Mouse (Mus musculus) kidney, embryonic 15.5 days (tissue): Measurements from ENCODE around the gene Fgfr2. TPM values are rescaled to one million over a fixed set of nuclear protein-coding genes. Genes with fewer than 3 reads are reported as not detected.

Source experiments
- ATAC-seq: fragments of 200-750 bp; cut with Nextera tagmentation; replicated peaks from 2 replicates; pipeline ENCODE4 v1.8.0; 2017; ENCODE audit warnings: moderate TSS enrichment; ENCODE audit not compliant: low FRiP score
- H3K27ac ChIP-seq: fragments of 300-500 bp; sonication (generic); 2 replicates; pipeline ENCODE4 v1.5.1; 2015; ENCODE audit warnings: mild to moderate bottlenecking, inconsistent platforms
- H3K27me3 ChIP-seq: fragments of 300-500 bp; sonication (generic); 2 replicates; pipeline ENCODE4 v1.6.1; 2015; ENCODE audit warnings: inconsistent platforms
- H3K36me3 ChIP-seq: fragments of 300-500 bp; sonication (generic); 2 replicates; pipeline ENCODE4 v1.6.1; 2015; ENCODE audit warnings: inconsistent platforms
- H3K4me1 ChIP-seq: fragments of 300-500 bp; sonication (generic); 2 replicates; pipeline ENCODE4 v1.6.1; 2015; ENCODE audit warnings: inconsistent platforms
- H3K4me2 ChIP-seq: fragments of 300-500 bp; sonication (generic); 2 replicates; pipeline ENCODE4 v1.6.1; 2015; ENCODE audit warnings: moderate library complexity, mild to moderate bottlenecking, inconsistent platforms
- H3K4me3 ChIP-seq: fragments of 300-500 bp; sonication (generic); replicated peaks from 2 replicates; pipeline ENCODE4 v1.5.1; 2015; ENCODE audit warnings: mild to moderate bottlenecking, inconsistent platforms
- H3K9ac ChIP-seq: fragments of 300-500 bp; sonication (generic); 2 replicates; pipeline ENCODE4 v1.6.1; 2015; ENCODE audit warnings: mild to moderate bottlenecking, inconsistent platforms
- H3K9me3 ChIP-seq: fragments of 300-500 bp; sonication (generic); replicated peaks from 2 replicates; pipeline ENCODE4 v1.6.1; 2016; ENCODE audit warnings: inconsistent platforms
- WGBS: fragments of 180-500 bp; shearing (Covaris S2); methylation state at CpG from one replicate; pipeline ENCODE4 v1.1.7; 2015; ENCODE audit warnings: mixed read lengths; 5-methylcytosine and 5-hydroxymethylcytosine counted together
- polyA plus RNA-seq: library from polyadenylated mRNA; unstranded; fragments of >200 nt; fragmentation: Nextera tagmentation; extraction: Ambion mirVana; gene quantifications from 2 replicates; pipeline ENCODE4 v1.2.1, GENCODE M21; 2015

Fgfr2 gene
- polyA plus RNA-seq, 1 experiment from 2014 or later: 104 TPM

DNA sequence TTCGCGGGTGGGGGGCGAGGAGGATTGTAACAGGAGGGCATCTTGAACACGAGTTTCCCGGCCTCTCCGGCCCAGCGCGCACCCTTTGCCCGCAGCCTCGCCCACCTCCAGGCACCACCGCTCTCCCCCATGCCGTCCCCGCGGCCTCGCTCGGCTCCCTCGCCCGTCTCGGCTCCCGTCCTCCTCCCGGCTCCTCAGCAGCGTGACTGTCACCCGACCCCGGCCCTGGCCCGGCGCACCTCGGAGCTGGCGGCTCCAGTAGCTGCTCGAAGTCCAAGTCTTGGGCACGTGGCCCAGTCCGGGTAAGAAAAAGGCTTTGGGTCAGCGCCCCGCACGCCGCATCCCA, 1760.9 kb downstream of the Fgfr2 start:
- H3K4me3 ChIP-seq: peak overlapping the region; percentile 83
- H3K9ac ChIP-seq: peak overlapping the region; percentile 86
- H3K27me3 ChIP-seq: 0 out of 2 replicates have a peak, but pooled peaks cover 3% of the 10 kb centered on the region
- peak; percentile 86 for ATAC-seq
- peaks cover 22% of the 10 kb centered on the region for H3K4me1 ChIP-seq
- peaks cover 29% of the 10 kb centered on the region for H3K36me3 ChIP-seq
- peak overlapping the region; percentile 79 for H3K4me2 ChIP-seq
- WGBS: 1% methylated on average over 35 of the region's 35 CpGs
- no peaks in the 10 kb centered on the region for H3K9me3 ChIP-seq
- H3K27ac ChIP-seq: peak overlapping the region; percentile 96

DNA sequence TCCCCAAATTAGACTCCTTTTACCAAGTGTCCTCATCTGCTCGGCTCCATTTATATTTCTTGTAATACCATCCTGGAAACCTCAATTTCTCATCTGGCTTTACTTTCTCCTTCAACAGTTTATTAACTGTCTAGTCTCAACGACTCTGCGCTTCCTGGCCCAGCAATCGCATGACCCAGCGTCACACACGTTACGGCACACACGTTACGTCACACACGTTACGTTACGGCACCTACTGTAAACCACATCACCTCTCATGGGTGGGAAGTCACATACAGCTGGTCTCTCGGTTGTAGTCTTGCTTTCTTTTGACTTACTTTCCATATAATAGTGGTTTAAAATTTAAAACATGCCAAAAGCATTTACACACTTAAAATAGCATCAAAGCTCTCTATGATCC, 1767.0 kb downstream of the Fgfr2 start:
- no peak overlapping the region for H3K9ac ChIP-seq
- H3K27me3 ChIP-seq: no peaks in the 10 kb centered on the region
- H3K9me3 ChIP-seq: no peaks in the 10 kb centered on the region
- H3K27ac ChIP-seq: no peak overlapping the region
- H3K4me2 ChIP-seq: no peak overlapping the region
- WGBS: 92% methylated on average over 13 of the region's 13 CpGs
- H3K4me1 ChIP-seq: peaks cover 3% of the 10 kb centered on the region; the same call in 1 of the 2 replicates
- H3K4me3 ChIP-seq: no peak overlapping the region
- ATAC-seq: no peak
- peaks cover 73% of the 10 kb centered on the region for H3K36me3 ChIP-seq

GRCm38 (mm10) chr7:131345856-131346541, 1777.2 kb downstream of the Fgfr2 start:
- Histone ChIP-seq H3K27ac (no peak overlapping the region), H3K36me3 (peaks cover 76% of the 10 kb centered on the region), H3K9ac (no peak overlapping the region), H3K4me1 (no peaks in the 10 kb centered on the region), H3K9me3 (no peaks in the 10 kb centered on the region), H3K4me2 (no peak overlapping the region), H3K27me3 (no peaks in the 10 kb centered on the region), H3K4me3 (no peak overlapping the region)
- 87% methylated on average over 7 of the region's 7 CpGs for WGBS
- no peak for ATAC-seq

GRCm38 (mm10) chr7:131337502-131338068, 1785.6 kb downstream of the Fgfr2 start:
- WGBS: 65% methylated on average over 8 of the region's 8 CpGs
- no peak overlapping the region for H3K27ac ChIP-seq
- no peaks in the 10 kb centered on the region for H3K4me1 ChIP-seq
- H3K4me2 ChIP-seq: no peak overlapping the region
- no peak overlapping the region for H3K4me3 ChIP-seq
- H3K36me3 ChIP-seq: peaks cover 38% of the 10 kb centered on the region
- H3K9ac ChIP-seq: no peak overlapping the region
- no peak for ATAC-seq
- no peaks in the 10 kb centered on the region for H3K27me3 ChIP-seq
- no peaks in the 10 kb centered on the region for H3K9me3 ChIP-seq

GRCm38 (mm10) chr7:131333564-131333963, 1789.6 kb downstream of the Fgfr2 start, which contains the start of gene Fam24a:
TSS of gene Fam24a (plus strand) at chr7:131333864.
- ATAC-seq: no peak
- Histone ChIP-seq H3K4me2 (no peak within 1 kb of the TSS), H3K4me1 (no peaks in the 10 kb centered on the region), H3K9ac (no peak within 1 kb of the TSS), H3K9me3 (no peaks in the 10 kb centered on the region), H3K27ac (no peak within 1 kb of the TSS), H3K36me3 (0 out of 2 replicates have a peak, but pooled peaks cover 4% of the 10 kb centered on the region), H3K4me3 (no peak within 1 kb of the TSS), H3K27me3 (no peaks in the 10 kb centered on the region)
- 43% methylated on average over 1 of the region's 1 CpGs for WGBS

- Histone ChIP-seq H3K4me1 (no peaks in the 10 kb centered on the region), H3K9me3 (no peaks in the 10 kb centered on the region), H3K36me3 (no peaks in the 10 kb centered on the region), H3K27me3 (no peaks in the 10 kb centered on the region), H3K27ac (no peak overlapping the region), H3K9ac (no peak overlapping the region), H3K4me3 (no peak overlapping the region), H3K4me2 (no peak overlapping the region)
- no peak for ATAC-seq
- WGBS: 73% methylated on average over 2 of the region's 2 CpGs
Observed at GRCm38 (mm10) chr7:131331688-131332087, 1791.5 kb downstream of the Fgfr2 start.

DNA sequence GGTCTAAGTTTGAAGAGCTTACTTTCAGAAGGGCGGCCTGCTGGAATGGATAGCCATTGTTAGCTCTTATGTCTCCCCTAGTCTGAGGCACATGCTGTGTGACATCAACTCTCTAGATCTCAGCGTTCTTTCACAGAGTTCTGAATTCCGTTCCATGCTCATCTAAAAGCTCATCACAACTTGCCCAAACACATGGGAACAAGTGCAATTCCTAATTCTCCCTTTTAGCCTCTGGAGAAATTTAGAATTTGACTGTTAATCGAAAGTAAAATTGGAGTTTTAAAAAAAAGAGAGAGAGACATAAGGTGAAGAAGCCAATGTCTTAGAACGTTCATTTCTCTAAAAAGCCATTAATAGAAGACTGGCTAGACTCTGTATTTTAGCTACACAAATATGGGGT, 1793.7 kb downstream of the Fgfr2 start, which contains the start of gene Fam24b:
Gene Fam24b, minus strand, starts transcription at position 101 of the 400 bp plus-strand sequence.
- H3K36me3 ChIP-seq: no peaks in the 10 kb centered on the region
- 92% methylated on average over 5 of the region's 5 CpGs for WGBS
- no peak for ATAC-seq
- no peaks in the 10 kb centered on the region for H3K27me3 ChIP-seq
- no peak within 1 kb of the TSS for H3K9ac ChIP-seq
- H3K4me3 ChIP-seq: no peak within 1 kb of the TSS
- no peak within 1 kb of the TSS for H3K27ac ChIP-seq
- H3K4me1 ChIP-seq: no peaks in the 10 kb centered on the region
- no peak within 1 kb of the TSS for H3K4me2 ChIP-seq
- no peaks in the 10 kb centered on the region for H3K9me3 ChIP-seq

- no peak overlapping the region for H3K4me3 ChIP-seq
- WGBS: 78% methylated on average over 5 of the region's 5 CpGs
- no peak for ATAC-seq
- no peaks in the 10 kb centered on the region for H3K36me3 ChIP-seq
- no peaks in the 10 kb centered on the region for H3K9me3 ChIP-seq
- H3K9ac ChIP-seq: no peak overlapping the region
- H3K4me2 ChIP-seq: no peak overlapping the region
- H3K27me3 ChIP-seq: no peaks in the 10 kb centered on the region
- no peak overlapping the region for H3K27ac ChIP-seq
- no peaks in the 10 kb centered on the region for H3K4me1 ChIP-seq
Observed at GRCm38 (mm10) chr7:131327054-131327453, 1796.1 kb downstream of the Fgfr2 start.

DNA sequence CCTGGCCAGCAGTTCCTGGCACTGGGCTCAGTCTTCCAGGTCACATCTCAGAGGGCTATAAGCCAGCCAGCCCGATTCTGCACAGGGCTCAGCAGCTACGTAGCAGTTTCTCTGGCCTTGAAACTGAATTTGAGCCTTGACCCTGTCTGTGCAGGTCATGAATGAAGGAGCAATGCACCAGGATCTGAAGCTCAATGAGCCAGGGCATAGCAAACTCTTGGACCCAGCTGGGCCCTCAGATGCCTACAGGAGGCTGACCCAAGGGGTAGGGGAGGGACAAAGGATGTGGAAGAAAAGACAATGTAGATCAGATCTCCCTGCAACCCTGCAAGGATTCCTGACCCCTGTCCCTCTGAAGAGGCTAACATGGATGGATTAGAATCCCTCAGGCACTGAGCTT, 1801.0 kb downstream of the Fgfr2 start, which contains the start of gene Cuzd1:
Gene Cuzd1, minus strand, starts transcription at position 101 of the 400 bp plus-strand sequence.
- WGBS: 73% methylated on average over 2 of the region's 2 CpGs
- no peak within 1 kb of the TSS for H3K4me2 ChIP-seq
- ATAC-seq: no peak
- no peak within 1 kb of the TSS for H3K4me3 ChIP-seq
- no peaks in the 10 kb centered on the region for H3K36me3 ChIP-seq
- H3K9me3 ChIP-seq: no peaks in the 10 kb centered on the region
- H3K9ac ChIP-seq: no peak within 1 kb of the TSS
- no peak within 1 kb of the TSS for H3K27ac ChIP-seq
- H3K27me3 ChIP-seq: no peaks in the 10 kb centered on the region
- H3K4me1 ChIP-seq: no peaks in the 10 kb centered on the region

DNA sequence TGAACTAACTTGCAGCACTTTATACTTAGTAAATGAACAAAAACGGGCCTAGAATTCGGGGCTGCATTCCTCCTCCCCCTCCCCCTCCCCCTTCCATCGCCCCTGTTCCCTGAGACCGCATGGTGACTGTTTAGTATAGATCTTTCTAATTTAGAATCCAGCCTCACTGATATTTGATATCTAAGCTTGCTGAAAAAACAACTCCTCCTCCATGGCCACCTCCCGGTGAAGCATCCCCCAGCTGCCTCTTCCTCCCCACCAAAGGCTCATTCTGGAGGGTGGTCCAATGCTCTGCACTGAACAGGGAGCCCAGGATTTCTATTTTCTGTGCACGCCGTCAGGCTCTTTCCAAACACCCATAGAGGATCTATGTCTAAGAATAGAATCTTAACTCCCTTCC, 1804.8 kb downstream of the Fgfr2 start:
- no peak overlapping the region for H3K27ac ChIP-seq
- 0 out of 2 replicates have a peak, but pooled peaks have one; percentile 15 for ATAC-seq
- no peaks in the 10 kb centered on the region for H3K27me3 ChIP-seq
- H3K36me3 ChIP-seq: no peaks in the 10 kb centered on the region
- H3K9ac ChIP-seq: no peak overlapping the region
- 50% methylated on average over 5 of the region's 7 CpGs for WGBS
- H3K4me2 ChIP-seq: no peak overlapping the region
- H3K4me3 ChIP-seq: no peak overlapping the region
- H3K4me1 ChIP-seq: no peaks in the 10 kb centered on the region
- H3K9me3 ChIP-seq: no peaks in the 10 kb centered on the region

DNA sequence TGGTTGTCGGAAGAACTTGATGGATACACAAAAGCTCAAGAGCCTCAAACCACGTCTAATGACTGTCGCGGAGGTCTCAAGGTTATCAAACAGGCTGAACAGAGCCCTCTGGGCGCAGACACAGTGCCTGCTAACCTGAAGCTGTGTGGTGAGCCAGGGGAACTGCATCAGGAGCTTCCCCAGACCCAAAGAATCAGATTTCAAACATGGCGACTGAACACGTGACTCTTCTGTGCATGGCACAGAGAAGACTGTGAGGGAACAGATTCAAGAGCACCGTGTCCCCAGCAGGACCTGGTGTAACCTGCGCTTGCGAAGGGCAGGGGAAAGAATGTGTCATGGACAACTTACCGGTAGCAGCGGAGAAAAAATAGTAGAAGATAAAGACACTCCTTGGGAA, 1805.6 kb downstream of the Fgfr2 start:
- Histone ChIP-seq H3K36me3 (no peaks in the 10 kb centered on the region), H3K27me3 (no peaks in the 10 kb centered on the region), H3K4me1 (no peaks in the 10 kb centered on the region), H3K4me3 (no peak overlapping the region), H3K4me2 (no peak overlapping the region), H3K9ac (no peak overlapping the region), H3K27ac (no peak overlapping the region), H3K9me3 (no peaks in the 10 kb centered on the region)
- WGBS: 67% methylated on average over 12 of the region's 12 CpGs
- ATAC-seq: no peak

DNA sequence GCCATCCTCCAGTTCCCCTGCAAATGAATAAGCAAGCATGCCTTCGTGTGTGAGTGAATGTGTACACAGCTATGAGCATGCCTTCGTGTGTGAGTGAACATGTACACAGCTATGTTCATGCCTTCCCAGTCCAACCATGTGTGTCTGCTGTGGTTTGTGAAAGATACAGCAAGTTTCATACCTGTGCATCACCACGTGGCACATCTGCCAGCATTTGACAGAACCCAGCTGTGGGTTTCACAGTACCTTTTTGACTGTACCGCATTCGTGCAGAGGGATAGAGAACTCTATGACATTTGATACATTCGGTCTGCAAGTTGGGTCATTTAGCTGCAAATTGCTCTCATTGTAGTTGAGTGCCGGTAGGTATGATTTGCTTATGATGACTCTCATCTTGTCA, 1808.7 kb downstream of the Fgfr2 start:
- Histone ChIP-seq H3K9me3 (no peaks in the 10 kb centered on the region), H3K36me3 (no peaks in the 10 kb centered on the region), H3K4me3 (no peak overlapping the region), H3K4me1 (no peaks in the 10 kb centered on the region), H3K4me2 (no peak overlapping the region), H3K27ac (no peak overlapping the region), H3K9ac (no peak overlapping the region), H3K27me3 (no peaks in the 10 kb centered on the region)
- no peak for ATAC-seq
- WGBS: 69% methylated on average over 7 of the region's 7 CpGs
